Mouse (Mus musculus) hindbrain, embryonic 16.5 days (tissue): ENCODE measurements around the gene Morc2b. TPM values are rescaled to one million over a fixed set of nuclear protein-coding genes. Genes with fewer than 3 reads are reported as not detected.
"Not testable (repeated sequence)": the region's sequence is repeated elsewhere in the genome, so short reads cannot be mapped to it uniquely, and the experiment has no call there.

Experiments used
- ATAC-seq: fragments of 200-750 bp; cut with Nextera tagmentation; 2 replicates; pipeline ENCODE4 v1.8.0; 2017; ENCODE audit warnings: moderate TSS enrichment, moderate library complexity
- H3K27ac ChIP-seq: fragments of 300-500 bp; sonication (generic); 2 replicates; pipeline ENCODE4 v1.5.1; 2014; ENCODE audit warnings: low read depth, mild to moderate bottlenecking, control low read depth, low read length, moderate library complexity
- H3K27me3 ChIP-seq: fragments of 300-500 bp; sonication (generic); replicated peaks from 2 replicates; pipeline ENCODE4 v1.6.1; 2014; ENCODE audit warnings: low read length; ENCODE audit not compliant: control insufficient read depth, insufficient read depth
- H3K36me3 ChIP-seq: fragments of 300-500 bp; sonication (generic); 2 replicates; pipeline ENCODE4 v1.6.1; 2014; ENCODE audit warnings: mild to moderate bottlenecking, low read length, moderate library complexity, mixed read lengths; ENCODE audit not compliant: control insufficient read depth, insufficient read depth
- H3K4me1 ChIP-seq: fragments of 300-500 bp; sonication (generic); 2 replicates; pipeline ENCODE4 v1.6.1; 2014; ENCODE audit warnings: low read depth, low read length; ENCODE audit not compliant: control insufficient read depth, insufficient read depth
- H3K4me2 ChIP-seq: fragments of 300-500 bp; sonication (generic); 2 replicates; pipeline ENCODE4 v1.6.1; 2014; ENCODE audit warnings: mild to moderate bottlenecking, low read length, control low read depth, moderate library complexity
- H3K4me3 ChIP-seq: fragments of 300-500 bp; sonication (generic); 2 replicates; pipeline ENCODE4 v1.5.1; 2014; ENCODE audit warnings: mild to moderate bottlenecking, low read length, control low read depth, moderate library complexity
- H3K9ac ChIP-seq: fragments of 300-500 bp; sonication (generic); 2 replicates; pipeline ENCODE4 v1.6.1; 2014; ENCODE audit warnings: low read depth, mild to moderate bottlenecking, control low read depth, low read length, moderate library complexity
- H3K9me3 ChIP-seq: fragments of 300-500 bp; sonication (generic); 2 replicates; pipeline ENCODE4 v1.6.1; 2014; ENCODE audit warnings: mild to moderate bottlenecking, low read length, moderate library complexity; ENCODE audit not compliant: control insufficient read depth
- WGBS: fragments of 180-500 bp; shearing (Covaris S2); extraction: QIAGEN DNeasy Blood & Tissue Kit; methylation state at CpG from one replicate; pipeline ENCODE4 v1.1.7; 2014; 5-methylcytosine and 5-hydroxymethylcytosine counted together
- polyA plus RNA-seq: library from polyadenylated mRNA; unstranded; fragments of >200 nt; fragmentation: Nextera tagmentation; extraction: Ambion mirVana; gene quantifications from 2 replicates; pipeline ENCODE4 v1.2.1, GENCODE M21; 2015

The Morc2b gene
- 0.42 and 0.43 TPM in 2 replicates for polyA plus RNA-seq

- H3K9me3 ChIP-seq: peaks cover 15% of the 10 kb centered on the region
- no peak for ATAC-seq
- no peak within 1 kb of the TSS for H3K9ac ChIP-seq
- no peaks in the 10 kb centered on the region for H3K27me3 ChIP-seq
- no peak within 1 kb of the TSS for H3K27ac ChIP-seq
- no peak within 1 kb of the TSS for H3K4me3 ChIP-seq
- H3K36me3 ChIP-seq: no peaks in the 10 kb centered on the region
- no peaks in the 10 kb centered on the region for H3K4me1 ChIP-seq
- WGBS: 75% methylated on average over 18 of the region's 18 CpGs
- no peak within 1 kb of the TSS for H3K4me2 ChIP-seq
These were observed at the start of gene Morc2b for GRCm38 (mm10) chr17:33139261-33139820. Gene Morc2b (minus strand): TSS chr17:33139683.

- not testable (repeated sequence) for H3K36me3 ChIP-seq, H3K9me3 ChIP-seq, H3K27me3 ChIP-seq, H3K4me1 ChIP-seq, H3K27ac ChIP-seq, H3K4me2 ChIP-seq, H3K4me3 ChIP-seq, ATAC-seq, H3K9ac ChIP-seq
- 71% methylated on average over 1 of the region's 1 CpGs for WGBS
These were observed 28.7 kb upstream of the Morc2b start, which contains the start of gene Olfr55 for GRCm38 (mm10) chr17:33168147-33168546. Gene Olfr55 (plus strand): TSS chr17:33168447.

- Histone ChIP-seq H3K27me3 (no peaks in the 10 kb centered on the region), H3K9ac (no peak overlapping the region), H3K36me3 (no peaks in the 10 kb centered on the region), H3K27ac (no peak overlapping the region), H3K4me3 (no peak overlapping the region), H3K4me1 (no peaks in the 10 kb centered on the region), H3K9me3 (no peaks in the 10 kb centered on the region), H3K4me2 (no peak overlapping the region)
- ATAC-seq: no peak
- 58% methylated on average over 2 of the region's 2 CpGs for WGBS
These were observed 13.2 kb downstream of the Morc2b start for GRCm38 (mm10) chr17:33126257-33126656.

- H3K27me3 ChIP-seq: no peaks in the 10 kb centered on the region
- H3K36me3 ChIP-seq: no peaks in the 10 kb centered on the region
- H3K9me3 ChIP-seq: no peaks in the 10 kb centered on the region
- H3K4me1 ChIP-seq: no peaks in the 10 kb centered on the region
- H3K27ac ChIP-seq: no peak overlapping the region
- no peak for ATAC-seq
- no peak overlapping the region for H3K4me3 ChIP-seq
- no peak overlapping the region for H3K4me2 ChIP-seq
- H3K9ac ChIP-seq: no peak overlapping the region
These were observed 14.9 kb downstream of the Morc2b start for GRCm38 (mm10) chr17:33124546-33124945.

GRCm38 (mm10) chr17:33097396-33097795 is 42.1 kb downstream of the Morc2b start:
- 89% methylated on average over 2 of the region's 2 CpGs for WGBS
- H3K4me1 ChIP-seq: peaks cover 11% of the 10 kb centered on the region
- ATAC-seq: no peak

GRCm38 (mm10) chr17:33092391-33093193 is 46.9 kb downstream of the Morc2b start:
- peak; percentile 78 for ATAC-seq
- H3K27me3 ChIP-seq: no peaks in the 10 kb centered on the region
- WGBS: 2% methylated on average over 31 of the region's 31 CpGs
- no peaks in the 10 kb centered on the region for H3K36me3 ChIP-seq
- H3K9ac ChIP-seq: peak overlapping the region; percentile 87
- H3K4me2 ChIP-seq: peak overlapping the region; percentile 85
- peaks cover 17% of the 10 kb centered on the region for H3K4me1 ChIP-seq
- no peaks in the 10 kb centered on the region for H3K9me3 ChIP-seq
- H3K27ac ChIP-seq: peak overlapping the region; percentile 95
- H3K4me3 ChIP-seq: peak overlapping the region; percentile 75

More at GRCm38 (mm10) chr17:33097396-33097795, 42.1 kb downstream of the Morc2b start:
- H3K4me3 ChIP-seq: no peak overlapping the region
- H3K9ac ChIP-seq: no peak overlapping the region
- no peak overlapping the region for H3K27ac ChIP-seq
- H3K36me3 ChIP-seq: no peaks in the 10 kb centered on the region; the same call in 1 of the 2 replicates
- no peaks in the 10 kb centered on the region for H3K27me3 ChIP-seq
- no peak overlapping the region for H3K4me2 ChIP-seq
- H3K9me3 ChIP-seq: no peaks in the 10 kb centered on the region

GRCm38 (mm10) chr17:33091630-33092029 is 47.9 kb downstream of the Morc2b start:
- 56% methylated on average over 1 of the region's 1 CpGs for WGBS

GRCm38 (mm10) chr17:33089220-33089949 is 50.1 kb downstream of the Morc2b start, which contains the start of gene Zfp563:
Gene Zfp563 (plus strand): TSS chr17:33089310.
- peak; percentile 93 for ATAC-seq
- 3% methylated on average over 34 of the region's 34 CpGs for WGBS
- H3K4me1 ChIP-seq: peaks cover 16% of the 10 kb centered on the region
- no peaks in the 10 kb centered on the region for H3K27me3 ChIP-seq
- H3K27ac ChIP-seq: peak within 1 kb of the TSS; percentile 85
- no peaks in the 10 kb centered on the region for H3K9me3 ChIP-seq
- H3K4me3 ChIP-seq: peak within 1 kb of the TSS; percentile 71
- H3K9ac ChIP-seq: peak within 1 kb of the TSS; percentile 87
- H3K4me2 ChIP-seq: peak within 1 kb of the TSS; percentile 87
- H3K36me3 ChIP-seq: no peaks in the 10 kb centered on the region

More at GRCm38 (mm10) chr17:33091630-33092029, 47.9 kb downstream of the Morc2b start:
- Histone ChIP-seq H3K9ac (no peak overlapping the region), H3K36me3 (no peaks in the 10 kb centered on the region), H3K4me1 (peaks cover 17% of the 10 kb centered on the region), H3K4me2 (peak overlapping the region; percentile 85), H3K27ac (no peak overlapping the region), H3K4me3 (no peak overlapping the region), H3K9me3 (no peaks in the 10 kb centered on the region), H3K27me3 (no peaks in the 10 kb centered on the region)
- ATAC-seq: no peak

GRCm38 (mm10) chr17:33067958-33068357 is 71.5 kb downstream of the Morc2b start, which contains the start of gene 4921501E09Rik:
Gene 4921501E09Rik (minus strand): TSS chr17:33068058.
- H3K36me3 ChIP-seq: no peaks in the 10 kb centered on the region
- H3K9me3 ChIP-seq: no peaks in the 10 kb centered on the region
- no peak within 1 kb of the TSS for H3K9ac ChIP-seq
- ATAC-seq: no peak
- H3K4me2 ChIP-seq: no peak within 1 kb of the TSS
- H3K27ac ChIP-seq: no peak within 1 kb of the TSS
- H3K4me3 ChIP-seq: no peak within 1 kb of the TSS
- no peaks in the 10 kb centered on the region for H3K27me3 ChIP-seq
- WGBS: 61% methylated on average over 1 of the region's 1 CpGs
- H3K4me1 ChIP-seq: no peaks in the 10 kb centered on the region
